Mouse (Mus musculus) cerebellum, adult (tissue): ENCODE data around the gene Tmed9.
"Not testable (repeated sequence)": the region's sequence is repeated elsewhere in the genome, so short reads cannot be mapped to it uniquely, and the experiment has no call there.

Source experiments
- ATAC-seq: cut with Nextera tagmentation; 2 replicates; pipeline ENCODE4 v1.9.2; 2017; ENCODE audit warnings: mild to moderate bottlenecking, moderate library complexity, mixed read lengths; ENCODE audit not compliant: insufficient number of reproducible peaks, low FRiP score, low TSS enrichment

Gene Tmed9

GRCm38 (mm10) chr13:55604606-55605005 lies 31.1 kb downstream of the Tmed9 start:
- no peak for ATAC-seq

DNA sequence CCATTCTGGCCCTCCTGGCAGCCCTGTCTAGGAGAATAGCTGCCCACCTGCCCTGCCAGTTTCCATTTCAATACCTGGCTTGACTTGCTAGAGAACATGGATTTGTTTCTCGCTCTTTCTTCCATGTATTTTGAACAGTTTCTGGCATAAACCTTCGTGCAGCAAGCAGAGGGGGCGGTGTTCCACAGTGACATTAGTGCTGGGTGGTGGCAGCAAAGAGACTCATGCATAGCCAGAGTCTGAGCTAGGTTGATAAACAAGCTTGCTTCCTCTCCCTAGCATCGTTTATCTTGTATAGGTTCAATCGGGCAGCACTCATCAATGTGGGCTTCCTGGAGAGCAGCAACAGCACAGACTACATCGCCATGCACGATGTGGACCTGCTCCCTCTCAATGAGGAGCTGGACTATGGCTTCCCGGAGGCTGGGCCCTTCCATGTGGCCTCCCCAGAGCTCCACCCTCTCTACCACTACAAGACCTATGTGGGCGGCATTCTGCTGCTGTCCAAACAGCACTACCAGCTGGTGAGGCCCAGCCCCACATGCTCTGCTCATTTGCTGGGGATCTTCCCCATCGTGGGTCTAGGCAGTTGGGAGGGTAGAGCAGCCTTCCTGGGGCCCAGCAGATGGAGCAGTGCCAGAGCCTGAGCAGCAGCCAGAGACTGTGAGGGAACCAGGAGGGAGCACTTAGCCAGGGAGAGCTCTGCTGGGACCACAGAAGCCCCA lies 33.5 kb downstream of the Tmed9 start:
- ATAC-seq = no peak

DNA sequence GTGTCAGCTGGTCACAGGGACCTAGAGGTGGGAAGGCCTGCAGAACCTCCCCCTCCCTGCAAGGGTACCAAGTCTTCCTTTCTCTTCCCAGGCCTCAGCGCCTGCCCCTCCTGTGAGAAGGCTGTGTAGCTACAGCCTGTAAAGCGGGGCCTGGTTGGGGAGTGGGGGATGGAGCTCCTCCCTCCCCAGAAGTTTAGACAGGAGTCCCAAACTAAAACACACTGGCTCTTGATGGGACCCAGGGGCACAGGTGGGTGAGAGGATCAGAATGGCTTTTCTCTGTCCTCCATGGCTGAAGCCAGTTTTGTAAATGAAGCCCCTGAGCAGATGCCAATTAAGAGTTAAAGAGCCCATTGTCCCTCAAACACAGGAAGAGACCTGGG lies 34.1 kb downstream of the Tmed9 start:
- no peak for ATAC-seq

DNA sequence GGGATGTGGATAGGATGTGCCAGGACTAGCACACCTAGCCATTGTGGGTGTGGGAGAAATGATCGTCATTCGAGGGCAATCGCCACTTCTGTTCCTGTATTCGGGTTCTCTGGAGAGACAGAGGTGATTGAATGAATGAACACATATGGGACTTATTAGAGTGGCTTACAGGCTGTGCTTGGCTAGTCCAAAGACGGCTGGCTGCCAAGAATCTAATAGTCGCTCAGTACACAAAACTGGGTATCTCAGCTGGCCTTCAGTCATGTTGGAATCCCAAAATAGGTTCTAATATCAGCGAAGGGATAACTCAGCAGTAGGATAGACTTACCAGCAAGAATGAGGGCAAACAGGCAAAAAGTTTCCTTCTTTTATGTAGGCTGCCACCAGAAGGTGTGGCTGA lies 38.5 kb downstream of the Tmed9 start:
- no peak for ATAC-seq

- ATAC-seq = no peak
These were observed 39.9 kb downstream of the Tmed9 start for GRCm38 (mm10) chr13:55613471-55613870.

- no peak for ATAC-seq
These were observed 45.8 kb downstream of the Tmed9 start for GRCm38 (mm10) chr13:55619328-55619727.

- no peak for ATAC-seq
These were observed 46.7 kb downstream of the Tmed9 start for GRCm38 (mm10) chr13:55620275-55620674.

- ATAC-seq = not testable (repeated sequence)
These were observed 48.7 kb downstream of the Tmed9 start for GRCm38 (mm10) chr13:55622156-55622648.

DNA sequence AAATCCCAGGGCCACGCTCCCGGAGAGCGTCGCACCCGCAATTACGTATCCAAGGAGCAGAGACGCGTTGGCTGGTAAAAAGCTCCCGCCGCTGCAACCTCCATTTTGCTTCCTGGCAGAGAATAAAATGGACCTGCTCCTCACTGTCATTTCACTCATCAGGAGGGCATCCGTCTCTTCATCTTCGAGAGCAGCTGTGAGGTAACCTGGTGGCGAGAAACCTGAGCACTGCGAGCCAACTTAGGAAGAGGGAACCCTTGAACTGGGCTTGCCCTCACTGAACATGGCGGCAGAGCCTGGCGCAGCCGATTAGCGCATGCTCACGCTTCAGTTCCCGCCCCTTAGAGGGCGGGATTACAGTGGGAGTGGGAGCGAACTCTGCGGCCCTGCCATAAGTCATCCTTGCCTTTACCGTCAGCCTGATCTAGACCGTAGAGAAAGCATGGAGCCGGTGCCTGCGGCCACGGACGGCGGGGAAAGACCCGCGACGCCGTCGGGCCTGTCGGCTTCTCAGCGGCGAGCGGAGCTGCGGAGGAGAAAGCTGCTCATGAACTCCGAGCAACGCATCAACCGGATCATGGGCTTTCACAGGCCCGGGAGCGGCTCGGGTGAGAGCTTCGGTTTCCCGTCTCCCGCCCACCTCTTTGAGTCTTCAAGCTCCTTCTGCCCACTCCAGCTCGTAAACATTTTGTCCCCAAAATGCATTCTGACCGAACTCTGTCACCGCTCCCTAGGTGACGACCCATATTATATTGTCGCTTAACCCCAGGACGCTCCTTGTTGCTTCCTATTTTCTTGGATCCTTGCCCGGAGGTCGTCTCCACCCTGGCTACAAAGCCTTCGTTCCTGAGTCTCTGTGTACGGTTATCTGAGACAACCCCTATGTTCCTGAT lies 49.4 kb downstream of the Tmed9 start, which contains the start of gene Caml:
Caml (plus strand) TSS at position 357 of the 893 bp plus-strand sequence.
- ATAC-seq = peak; percentile 96

- ATAC-seq = peak; percentile 90
These were observed 61.2 kb downstream of the Tmed9 start, which contains the start of gene Ddx46 for GRCm38 (mm10) chr13:55634639-55635127. Ddx46 (plus strand) TSS chr13:55635027.

DNA sequence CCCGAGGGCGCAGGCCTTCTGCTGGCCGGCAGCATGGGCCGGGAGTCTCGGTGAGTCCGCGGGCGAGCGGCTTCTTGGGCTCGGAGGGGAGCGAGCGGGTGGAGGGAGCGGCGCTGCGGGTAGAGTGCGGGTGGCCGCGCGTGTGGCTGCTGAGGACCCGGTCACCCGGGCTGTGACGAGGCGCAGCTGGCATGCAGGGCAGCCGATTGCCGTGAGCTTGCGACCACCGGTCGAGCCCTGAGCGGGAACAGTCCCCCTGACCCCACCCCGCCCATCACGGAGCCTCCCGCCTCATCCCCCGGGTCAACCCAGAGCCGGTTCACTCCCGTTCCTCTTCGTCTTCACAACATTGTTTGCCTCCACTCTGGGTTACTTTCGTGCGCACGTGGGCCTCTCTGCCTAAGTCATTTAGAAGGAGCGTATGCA lies 61.6 kb downstream of the Tmed9 start:
- peak; percentile 61; the same call in 1 of the 2 replicates for ATAC-seq

GRCm38 (mm10) chr13:55636185-55636983 lies 62.9 kb downstream of the Tmed9 start:
- no peak for ATAC-seq

DNA sequence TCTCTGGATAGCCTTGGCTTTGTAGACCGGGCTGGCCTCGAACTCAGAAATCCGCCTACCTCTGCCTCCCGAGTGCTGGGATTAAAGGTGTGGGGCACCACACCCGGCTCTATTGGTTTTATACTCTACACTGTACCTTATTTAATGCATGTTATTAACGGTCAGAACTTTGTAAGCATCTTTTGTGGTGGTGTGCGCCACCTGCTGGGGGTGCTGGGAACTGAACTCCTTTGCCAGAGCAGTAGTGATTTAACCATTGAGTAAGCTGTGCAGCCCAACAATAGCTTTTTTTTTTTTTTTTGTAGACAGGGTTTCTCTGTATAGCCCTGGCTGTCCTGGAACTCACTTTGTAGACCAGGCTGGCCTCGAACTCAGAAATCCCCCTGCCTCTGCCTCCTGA lies 66.9 kb downstream of the Tmed9 start:
- not testable (repeated sequence) for ATAC-seq

DNA sequence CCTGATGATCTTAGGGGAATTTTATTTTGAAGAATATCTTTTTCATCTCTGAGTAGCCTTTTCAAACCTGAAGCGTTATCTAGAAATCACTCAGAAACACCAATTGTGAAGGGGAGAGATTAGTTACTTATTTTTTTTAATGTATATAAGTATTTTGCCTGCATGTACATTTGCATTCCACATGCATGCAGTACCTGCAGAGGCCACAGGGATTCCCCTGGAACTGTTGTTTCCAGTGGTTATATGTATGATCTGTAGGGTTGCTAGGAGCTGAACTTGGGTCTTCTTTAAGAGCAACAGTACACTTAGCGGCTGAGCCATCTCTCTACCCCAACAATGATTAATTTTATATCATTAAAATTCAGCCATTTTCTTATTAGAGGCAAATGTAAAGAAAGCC lies 71.0 kb downstream of the Tmed9 start:
- ATAC-seq = no peak
